Mouse (Mus musculus) kidney, postnatal 0 days (tissue): ENCODE measurements around the gene Rspry1. TPM values are rescaled to one million over a fixed set of nuclear protein-coding genes. Genes with fewer than 3 reads are reported as not detected.

Experiments used
- ATAC-seq: fragments of 200-750 bp; cut with Nextera tagmentation; replicated peaks from 2 replicates; pipeline ENCODE4 v1.8.0; 2017; ENCODE audit warnings: low read depth, moderate number of reproducible peaks, moderate TSS enrichment, moderate library complexity; ENCODE audit not compliant: low FRiP score
- DNase-seq: peaks from one replicate; pipeline ENCODE4 v3.0.0-alpha.2; 2016; ENCODE audit warnings: low spot score
- H3K27ac ChIP-seq: fragments of 300-500 bp; sonication (generic); 2 replicates; pipeline ENCODE4 v1.5.1; 2014; ENCODE audit warnings: mild to moderate bottlenecking
- H3K27me3 ChIP-seq: fragments of 300-500 bp; sonication (generic); 2 replicates; pipeline ENCODE4 v1.6.1; 2014; ENCODE audit warnings: low read length, mixed read lengths; ENCODE audit not compliant: insufficient read depth
- H3K36me3 ChIP-seq: fragments of 300-500 bp; sonication (generic); 2 replicates; pipeline ENCODE4 v1.6.1; 2014; ENCODE audit warnings: low read length, mixed read lengths; ENCODE audit not compliant: insufficient read depth
- H3K4me1 ChIP-seq: fragments of 300-500 bp; sonication (generic); replicated peaks from 2 replicates; pipeline ENCODE4 v1.6.1; 2014; ENCODE audit warnings: antibody characterized with exemption, low read length, mixed read lengths; ENCODE audit not compliant: insufficient read depth
- H3K4me2 ChIP-seq: fragments of 300-500 bp; sonication (generic); 2 replicates; pipeline ENCODE4 v1.6.1; 2014; ENCODE audit warnings: mild to moderate bottlenecking, low read length, moderate library complexity, mixed read lengths
- H3K4me3 ChIP-seq: fragments of 300-500 bp; sonication (generic); replicated peaks from 2 replicates; pipeline ENCODE4 v1.5.1; 2014; ENCODE audit warnings: low read depth, low read length
- H3K9ac ChIP-seq: fragments of 300-500 bp; sonication (generic); 2 replicates; pipeline ENCODE4 v1.6.1; 2014; ENCODE audit warnings: low read depth, low read length
- H3K9me3 ChIP-seq: fragments of 300-500 bp; sonication (generic); replicated peaks from 2 replicates; pipeline ENCODE4 v1.6.1; 2016; ENCODE audit warnings: low read length, inconsistent platforms, mixed read lengths
- CTCF ChIP-seq: IDR thresholded peaks from 2 replicates; pipeline ENCODE4 v1.5.1; 2016; ENCODE audit warnings: antibody characterized with exemption, low read depth, mild to moderate bottlenecking, moderate library complexity
- WGBS: fragments of 180-500 bp; shearing (Covaris S2); extraction: QIAGEN DNeasy Blood & Tissue Kit; methylation state at CpG from one replicate; pipeline ENCODE4 v1.1.7; 2014; 5-methylcytosine and 5-hydroxymethylcytosine counted together
- polyA plus RNA-seq: library from polyadenylated mRNA; unstranded; fragments of >200 nt; fragmentation: Nextera tagmentation; extraction: Ambion mirVana; gene quantifications from 2 replicates; pipeline ENCODE4 v1.2.1, GENCODE M21; 2015

Rspry1 gene
- polyA plus RNA-seq, 1 experiment from 2014 or later = 31.0 TPM

DNA sequence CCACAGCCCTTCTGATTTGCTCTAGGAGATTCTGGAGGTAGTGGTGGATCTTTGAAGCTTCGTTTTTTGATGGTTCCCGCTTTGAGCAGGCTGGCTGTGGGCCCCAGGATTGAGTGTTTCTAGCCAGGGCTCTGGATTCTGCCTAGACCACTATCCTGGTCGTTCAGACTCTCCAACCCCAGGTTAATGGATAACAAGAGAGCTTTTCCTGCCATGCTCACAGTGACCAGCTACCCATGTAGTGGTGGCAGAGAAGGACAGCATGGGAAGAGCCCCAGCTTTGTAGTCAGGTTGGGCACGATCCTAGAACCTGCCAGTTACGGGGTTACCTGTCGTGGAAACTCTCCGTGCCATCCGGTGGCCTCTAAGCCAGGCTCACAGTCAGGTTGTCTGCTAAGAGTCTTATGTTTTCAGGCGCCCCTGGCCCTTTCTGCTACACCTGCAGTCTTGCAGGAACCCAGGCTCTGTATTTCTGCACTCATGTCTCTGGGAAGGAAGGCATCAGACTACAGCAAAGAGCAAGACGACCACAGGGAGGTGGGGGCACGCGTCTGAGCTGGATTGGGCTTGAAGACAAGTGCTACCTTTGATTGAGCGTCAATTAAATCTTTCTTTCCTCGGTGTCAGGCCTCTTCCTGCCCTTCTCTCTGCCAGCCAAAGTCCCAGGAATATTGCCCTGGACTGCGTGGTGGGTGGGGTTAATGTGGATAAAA, 35.1 kb upstream of the Rspry1 start:
- TF ChIP-seq CTCF = no peak
- H3K4me1 ChIP-seq = peaks cover 3% of the 10 kb centered on the region; the same call in 1 of the 2 replicates
- no peak overlapping the region for H3K4me2 ChIP-seq
- H3K9me3 ChIP-seq = no peaks in the 10 kb centered on the region
- no peak overlapping the region for H3K27ac ChIP-seq
- no peak for DNase-seq
- H3K9ac ChIP-seq = no peak overlapping the region
- H3K27me3 ChIP-seq = no peaks in the 10 kb centered on the region
- no peak overlapping the region for H3K4me3 ChIP-seq
- no peaks in the 10 kb centered on the region for H3K36me3 ChIP-seq
- 46% methylated on average over 15 of the region's 15 CpGs for WGBS
- ATAC-seq = 0 out of 2 replicates have a peak, but pooled peaks have one; percentile 67

DNA sequence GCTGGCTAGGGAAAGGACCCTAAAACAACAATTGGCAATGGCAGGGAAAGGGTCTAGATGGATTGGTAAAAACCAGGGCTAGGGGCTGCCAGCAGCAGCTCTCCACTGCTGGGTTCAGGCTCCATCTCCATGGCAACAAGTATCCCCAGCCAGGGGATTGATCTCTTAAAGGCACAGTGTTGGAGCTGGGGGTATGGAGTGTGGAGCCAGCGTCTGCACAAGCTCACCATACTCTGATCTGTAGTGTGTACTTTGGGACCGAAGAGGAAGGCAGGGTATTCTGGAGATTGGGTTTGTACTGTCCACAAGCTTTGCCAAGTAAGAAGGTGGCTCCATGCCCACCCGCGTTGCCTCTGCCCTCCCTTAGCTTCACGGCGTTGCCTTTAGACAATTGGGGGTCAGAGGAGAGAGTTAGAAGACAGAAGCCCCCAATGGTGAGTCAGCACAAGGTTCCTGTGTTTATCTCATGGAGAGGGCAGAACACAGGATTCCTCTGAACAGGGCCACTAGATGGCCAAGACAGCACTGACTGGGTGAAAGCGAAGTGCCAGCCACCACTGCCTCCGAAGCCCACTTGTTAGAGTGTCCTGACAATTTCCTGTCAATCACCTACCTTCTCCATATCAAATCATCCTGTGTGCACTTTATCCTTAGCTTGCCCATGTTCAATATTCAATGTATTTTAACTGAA, 34.4 kb upstream of the Rspry1 start:
- Histone ChIP-seq H3K4me1 (peaks cover 3% of the 10 kb centered on the region; the same call in 1 of the 2 replicates), H3K4me2 (no peak overlapping the region), H3K27me3 (no peaks in the 10 kb centered on the region), H3K27ac (no peak overlapping the region), H3K4me3 (no peak overlapping the region), H3K9me3 (no peaks in the 10 kb centered on the region), H3K9ac (no peak overlapping the region), H3K36me3 (no peaks in the 10 kb centered on the region)
- WGBS = 75% methylated on average over 8 of the region's 8 CpGs
- ATAC-seq (no peak), DNase-seq (no peak)
- no peak for TF ChIP-seq CTCF

GRCm38 (mm10) chr8:94568098-94568497, 33.6 kb upstream of the Rspry1 start:
- no peak for TF ChIP-seq CTCF
- Histone ChIP-seq H3K9ac (no peak overlapping the region), H3K4me3 (no peak overlapping the region), H3K27me3 (no peaks in the 10 kb centered on the region), H3K4me2 (no peak overlapping the region), H3K36me3 (0 out of 2 replicates have a peak, but pooled peaks cover under 1% of the 10 kb centered on the region), H3K27ac (no peak overlapping the region), H3K9me3 (no peaks in the 10 kb centered on the region), H3K4me1 (peaks cover 3% of the 10 kb centered on the region; the same call in 1 of the 2 replicates)
- DNase-seq (no peak), ATAC-seq (no peak)
- WGBS = 84% methylated on average over 8 of the region's 8 CpGs

DNA sequence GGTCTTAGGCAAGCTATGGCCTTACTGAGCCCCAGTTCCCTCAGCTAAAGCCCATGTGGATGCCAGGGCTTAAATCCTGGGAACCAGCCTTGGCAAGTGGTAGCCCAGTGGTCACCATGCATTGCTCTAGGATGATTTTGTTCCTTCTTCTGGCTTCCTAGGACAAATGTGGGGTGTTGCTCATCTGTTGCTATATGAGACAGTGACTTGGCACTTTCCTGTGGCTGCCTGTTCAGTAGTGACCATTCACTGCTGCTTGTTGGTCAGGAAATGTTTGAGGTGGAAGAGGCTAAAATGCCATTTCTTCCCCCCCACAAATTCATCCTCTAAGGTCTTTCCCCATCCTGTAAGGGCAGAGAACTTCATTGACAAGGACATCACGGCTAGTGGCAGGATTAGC, 32.3 kb upstream of the Rspry1 start:
- Histone ChIP-seq H3K36me3 (peaks cover 13% of the 10 kb centered on the region), H3K4me2 (no peak overlapping the region), H3K4me1 (peaks cover 3% of the 10 kb centered on the region; the same call in 1 of the 2 replicates), H3K4me3 (no peak overlapping the region), H3K27ac (no peak overlapping the region), H3K9ac (no peak overlapping the region), H3K27me3 (no peaks in the 10 kb centered on the region), H3K9me3 (no peaks in the 10 kb centered on the region)
- no peak for TF ChIP-seq CTCF
- 67% methylated on average over 1 of the region's 1 CpGs for WGBS
- DNase-seq = no peak
- ATAC-seq = no peak

- ATAC-seq = no peak
- Histone ChIP-seq H3K27ac (no peak overlapping the region), H3K36me3 (peaks cover 34% of the 10 kb centered on the region), H3K9me3 (no peaks in the 10 kb centered on the region), H3K9ac (no peak overlapping the region), H3K4me1 (peaks cover under 1% of the 10 kb centered on the region; the same call in 1 of the 2 replicates), H3K4me2 (no peak overlapping the region), H3K4me3 (no peak overlapping the region), H3K27me3 (no peaks in the 10 kb centered on the region)
- no peak for DNase-seq
- TF ChIP-seq CTCF = no peak
- WGBS = 60% methylated on average over 2 of the region's 2 CpGs
Observed at GRCm38 (mm10) chr8:94571896-94572295, 29.8 kb upstream of the Rspry1 start.

DNA sequence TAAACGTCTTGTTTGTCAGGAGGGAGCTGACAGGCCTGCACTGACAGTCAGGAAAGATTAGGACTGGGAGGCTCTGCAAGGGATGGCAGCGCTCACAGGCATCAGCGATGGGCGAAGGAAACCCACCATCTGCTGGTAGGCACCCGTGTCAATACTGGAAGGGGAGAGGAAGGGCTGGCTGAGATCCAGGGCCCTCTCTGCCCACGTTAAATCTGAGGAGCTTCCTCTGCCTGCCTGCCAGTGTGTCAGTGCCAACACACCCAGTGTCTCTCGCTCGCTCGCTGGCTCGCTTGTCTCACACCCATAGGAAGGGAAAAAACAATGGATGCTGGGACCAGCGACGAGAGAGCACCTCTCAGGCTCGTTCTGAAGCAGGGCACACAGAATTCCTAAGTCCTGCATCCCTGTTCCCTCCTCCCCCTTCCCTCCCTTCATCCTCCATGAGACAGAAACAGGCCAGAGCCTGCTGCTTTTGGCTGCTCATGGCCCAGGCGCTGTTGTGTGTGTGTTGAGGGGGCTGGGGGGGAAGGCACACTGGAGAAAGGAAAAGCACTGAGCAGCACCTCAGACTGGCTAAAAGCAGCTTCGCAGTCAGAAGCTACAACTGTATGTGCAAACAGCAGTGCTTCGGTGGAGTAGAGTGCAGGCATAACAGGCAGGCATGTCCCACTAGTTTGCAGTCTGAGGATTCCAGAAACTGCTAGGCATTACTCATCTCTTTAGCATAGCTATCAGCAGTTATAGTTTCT, 27.4 kb upstream of the Rspry1 start:
- no peak for DNase-seq
- Histone ChIP-seq H3K9me3 (no peaks in the 10 kb centered on the region), H3K9ac (no peak overlapping the region), H3K4me3 (no peak overlapping the region), H3K27me3 (no peaks in the 10 kb centered on the region), H3K27ac (no peak overlapping the region), H3K4me1 (no peaks in the 10 kb centered on the region), H3K4me2 (no peak overlapping the region), H3K36me3 (peaks cover 46% of the 10 kb centered on the region)
- no peak for TF ChIP-seq CTCF
- 89% methylated on average over 16 of the region's 16 CpGs for WGBS
- no peak for ATAC-seq
